26 mouse cellular contexts compared by ENCODE assay signal in genomic region chr9:119573009-119573408, GRCm38 (mm10). TPM values are rescaled to one million over a fixed set of nuclear protein-coding genes. Genes with fewer than 3 reads are reported as not detected.
A peak's percentile ranks its signal among the peaks of the same experiment; 100 is the strongest.
DNase-seq lines count a peak whose midpoint lies in the region; ATAC-seq and TF ChIP-seq lines count a peak whose summit lies in the region.
"Had no signal": no experiment of that assay in that cellular context is flagged by ENCODE, and none has a peak within 500 bp of the region (broad histone marks: within the 10 kb centered on the region; RNA-seq: fewer than 3 reads in every experiment).

No protein-coding gene starts in this region.

- 51% methylated on average over 14 of the region's 14 CpGs for WGBS in heart, embryonic 12.5 days
- WGBS in heart, postnatal 0 days: 43% methylated on average over 14 of the region's 14 CpGs
- WGBS in forebrain, embryonic 14.5 days: 13% methylated on average over 14 of the region's 14 CpGs

- ATAC-seq in heart, embryonic 12.5 days (ENCODE audit: insufficient number of reproducible peaks, low FRiP score): no peak
- no peak for ATAC-seq in heart, postnatal 0 days (ENCODE audit: insufficient read depth, low read depth)
- no peak for ATAC-seq in forebrain, embryonic 14.5 days
- ATAC-seq: intestine, postnatal 0 days; liver, embryonic 12.5 days; liver, postnatal 0 days; midbrain, embryonic 16.5 days had no signal

- no peaks in the 10 kb centered on the region for H3K36me3 ChIP-seq in heart, embryonic 12.5 days
- no peaks in the 10 kb centered on the region for H3K36me3 ChIP-seq in heart, postnatal 0 days (replicated peaks; ENCODE audit: control insufficient read depth, insufficient read depth, low read length)
- no peaks in the 10 kb centered on the region for H3K36me3 ChIP-seq in forebrain, embryonic 14.5 days (ENCODE audit: control insufficient read depth, insufficient read depth, low read length)
- H3K36me3 ChIP-seq: G1E; liver, embryonic 12.5 days; neural tube, embryonic 13.5 days had no signal

- no peak for DNase-seq in heart, adult 9 months (ENCODE audit: low spot score in 2 of 2)
- no peak for DNase-seq in heart, postnatal 0 days (ENCODE audit: low spot score)
- no peak for DNase-seq in heart, adult 18-20 months
- DNase-seq in forebrain, embryonic 14.5 days (ENCODE audit: low spot score): peak; percentile 38
- no peak for DNase-seq in right cerebral cortex, adult 2 months (ENCODE audit: low spot score in 2 of 2)
- DNase-seq: adrenal gland, postnatal 10 days; cerebellum, adult 11 months; cerebellum, adult 9-10 months; cerebellum, postnatal 36 days; kidney, adult 9 months; kidney, postnatal 10 days; layer of hippocampus, postnatal 36 days; left cerebral cortex, postnatal 4 days; liver, postnatal 0 days; lung, postnatal 36 days; thymus, postnatal 4 days had no signal

- peaks cover 68% of the 10 kb centered on the region for H3K4me1 ChIP-seq in heart, embryonic 12.5 days (replicated peaks)
- peaks cover 38% of the 10 kb centered on the region for H3K4me1 ChIP-seq in heart, postnatal 0 days (ENCODE audit: control insufficient read depth, insufficient read depth)
- H3K4me1 ChIP-seq in forebrain, embryonic 14.5 days (ENCODE audit: control insufficient read depth, insufficient read depth, low read length): peaks cover 28% of the 10 kb centered on the region
- H3K4me1 ChIP-seq: liver, embryonic 12.5 days had no signal

- no peak overlapping the region for H3K9ac ChIP-seq in heart, embryonic 12.5 days
- no peak overlapping the region for H3K9ac ChIP-seq in heart, postnatal 0 days (replicated peaks; ENCODE audit: low read depth, low read length)
- H3K9ac ChIP-seq in forebrain, embryonic 14.5 days (ENCODE audit: low read length): no peak overlapping the region
- H3K9ac ChIP-seq: hindbrain, embryonic 14.5 days; liver, embryonic 12.5 days; liver, postnatal 0 days; neural tube, embryonic 13.5 days had no signal

- H3K9me3 ChIP-seq in heart, embryonic 12.5 days (replicated peaks): no peaks in the 10 kb centered on the region
- no peaks in the 10 kb centered on the region for H3K9me3 ChIP-seq in heart, postnatal 0 days (replicated peaks; ENCODE audit: control insufficient read depth, low read length)
- no peaks in the 10 kb centered on the region for H3K9me3 ChIP-seq in forebrain, embryonic 14.5 days (replicated peaks; ENCODE audit: control insufficient read depth, low read length)
- H3K9me3 ChIP-seq: liver, embryonic 12.5 days; neural tube, embryonic 13.5 days had no signal

- H3K27me3 ChIP-seq in heart, embryonic 12.5 days (replicated peaks): peaks cover 95% of the 10 kb centered on the region
- H3K27me3 ChIP-seq in heart, postnatal 0 days (ENCODE audit: control insufficient read depth, insufficient read depth, low read length): peaks cover 35% of the 10 kb centered on the region; the same call in 1 of the 2 replicates
- peaks cover 19% of the 10 kb centered on the region for H3K27me3 ChIP-seq in forebrain, embryonic 14.5 days (replicated peaks; ENCODE audit: control insufficient read depth, insufficient read depth, low read length)

- no peak for TF ChIP-seq EP300 in heart, postnatal 0 days (IDR thresholded peaks at IDR 0.05; ENCODE audit: low read depth)

- H3K27ac ChIP-seq in heart, embryonic 12.5 days (ENCODE audit: poor library complexity, severe bottlenecking): no peak overlapping the region
- H3K27ac ChIP-seq in heart, postnatal 0 days (ENCODE audit: low read depth): peak overlapping the region; percentile 68
- H3K27ac ChIP-seq in forebrain, embryonic 14.5 days (ENCODE audit: low read depth, low read length): no peak overlapping the region
- H3K27ac ChIP-seq: hindbrain, embryonic 14.5 days; liver, embryonic 12.5 days; neural tube, embryonic 13.5 days had no signal

- no peak for TF ChIP-seq CTCF in heart, postnatal 0 days (IDR thresholded peaks at IDR 0.05; ENCODE audit: low read depth)

- H3K4me3 ChIP-seq in heart, embryonic 12.5 days: no peak overlapping the region
- no peak overlapping the region for H3K4me3 ChIP-seq in heart, postnatal 0 days (ENCODE audit: low read depth, low read length)
- H3K4me3 ChIP-seq in forebrain, embryonic 14.5 days (ENCODE audit: low read depth, low read length): no peak overlapping the region
- H3K4me3 ChIP-seq: liver, embryonic 12.5 days; neural tube, embryonic 13.5 days had no signal

- H3K4me2 ChIP-seq in heart, embryonic 12.5 days: 0 out of 2 replicates have a peak overlapping the region, but pooled peaks have one; percentile 12
- H3K4me2 ChIP-seq in heart, postnatal 0 days (ENCODE audit: low read depth, low read length): peak overlapping the region; percentile 41
- H3K4me2 ChIP-seq in forebrain, embryonic 14.5 days (ENCODE audit: low read length): no peak overlapping the region; the same call in 1 of the 2 replicates
- H3K4me2 ChIP-seq: hindbrain, embryonic 14.5 days; liver, embryonic 12.5 days; midbrain, embryonic 11.5 days; neural tube, embryonic 13.5 days had no signal

RNA-seq across cellular contexts. Expression of gene Scn5a, which starts 5.8 kb away (rescaled TPM):
- polyA plus RNA-seq in heart, embryonic 12.5 days (2016; fragmentation: Nextera tagmentation; extraction: Ambion mirVana): 15.9 and 18.9 TPM in 2 replicates
- total RNA-seq in heart, postnatal 0 days (2014; rRNA removed; ENCODE audit: low replicate concordance): 82.7 and 96.1 TPM in 2 replicates
- 11.5 and 16.8 TPM in 2 replicates for polyA plus RNA-seq in heart, postnatal 0 days (2015; fragmentation: Nextera tagmentation; extraction: Ambion mirVana)
- 100 to 1,000 TPM; 174 to 194 TPM for total RNA-seq in heart, adult 18-20 months (2021)
- polyA plus RNA-seq in forebrain, embryonic 14.5 days (2014; fragmentation: Nextera tagmentation; extraction: Ambion mirVana): 0.39 and 0.59 TPM in 2 replicates
- total RNA-seq: hematopoietic stem cell, adult 5-6 weeks; megakaryocyte, adult 5-6 weeks had no signal
- polyA plus RNA-seq: G1E had no signal
